Mouse (Mus musculus): ENCODE data around the gene Pfkl.
"Not testable (repeated sequence)": the region's sequence is repeated elsewhere in the genome, so short reads cannot be mapped to it uniquely, and the experiment has no call there.

Pfkl gene

GRCm38 (mm10) chr10:78009945-78010293 is at the start of gene Pfkl:
TSS of gene Pfkl (minus strand) at chr10:78010083.
- DNase-seq (ENCODE audit: low read depth, low spot score) = no peak

- DNase-seq (ENCODE audit: low read depth, low spot score) = no peak
Observed at GRCm38 (mm10) chr10:78057056-78057455, 47.2 kb upstream of the Pfkl start.

- DNase-seq (ENCODE audit: low read depth, low spot score) = no peak
Observed at GRCm38 (mm10) chr10:78054633-78055565, 45.0 kb upstream of the Pfkl start.

GRCm38 (mm10) chr10:78049519-78050035 is 39.7 kb upstream of the Pfkl start:
- no peak for DNase-seq (ENCODE audit: low read depth, low spot score)

GRCm38 (mm10) chr10:78048061-78048730 is 38.3 kb upstream of the Pfkl start:
- no peak for DNase-seq (ENCODE audit: low read depth, low spot score)

GRCm38 (mm10) chr10:78046388-78046787 is 36.5 kb upstream of the Pfkl start:
- no peak for DNase-seq (ENCODE audit: low read depth, low spot score)

GRCm38 (mm10) chr10:78044531-78044930 is 34.6 kb upstream of the Pfkl start:
- no peak for DNase-seq (ENCODE audit: low read depth, low spot score)

- peak; percentile 84 for DNase-seq (ENCODE audit: low read depth, low spot score)
Observed at GRCm38 (mm10) chr10:78043406-78043836, 33.5 kb upstream of the Pfkl start, which contains the start of gene Aire. TSS of gene Aire (minus strand) at chr10:78043610.

GRCm38 (mm10) chr10:78042697-78043405 is 33.0 kb upstream of the Pfkl start:
- no peak for DNase-seq (ENCODE audit: low read depth, low spot score)

- no peak for DNase-seq (ENCODE audit: low read depth, low spot score)
Observed at GRCm38 (mm10) chr10:78042096-78042495, 32.2 kb upstream of the Pfkl start.

- DNase-seq (ENCODE audit: low read depth, low spot score) = no peak
Observed at GRCm38 (mm10) chr10:78041647-78042046, 31.8 kb upstream of the Pfkl start, which contains the start of gene Dnmt3l. TSS of gene Dnmt3l (plus strand) at chr10:78041947.

- no peak for DNase-seq (ENCODE audit: low read depth, low spot score)
Observed at GRCm38 (mm10) chr10:78037139-78037538, 27.3 kb upstream of the Pfkl start.

- DNase-seq (ENCODE audit: low read depth, low spot score) = no peak
Observed at GRCm38 (mm10) chr10:78031987-78032386, 22.1 kb upstream of the Pfkl start.

- no peak for DNase-seq (ENCODE audit: low read depth, low spot score)
Observed at GRCm38 (mm10) chr10:78029080-78029479, 19.2 kb upstream of the Pfkl start.

- DNase-seq (ENCODE audit: low read depth, low spot score) = peak; percentile 88
Observed at GRCm38 (mm10) chr10:78028129-78028528, 18.2 kb upstream of the Pfkl start.

- DNase-seq (ENCODE audit: low read depth, low spot score) = not testable (repeated sequence)
Observed at GRCm38 (mm10) chr10:78025453-78025852, 15.6 kb upstream of the Pfkl start.

- DNase-seq (ENCODE audit: low read depth, low spot score) = not testable (repeated sequence)
Observed at GRCm38 (mm10) chr10:78019984-78020383, 10.1 kb upstream of the Pfkl start.

- no peak for DNase-seq (ENCODE audit: low read depth, low spot score)
Observed at GRCm38 (mm10) chr10:78019291-78019690, 9.4 kb upstream of the Pfkl start.

GRCm38 (mm10) chr10:78018797-78019203 is 8.9 kb upstream of the Pfkl start:
- DNase-seq (ENCODE audit: low read depth, low spot score) = peak; percentile 90

- no peak for DNase-seq (ENCODE audit: low read depth, low spot score)
Observed at GRCm38 (mm10) chr10:78016366-78016765, 6.5 kb upstream of the Pfkl start.

- DNase-seq (ENCODE audit: low read depth, low spot score) = no peak
Observed at GRCm38 (mm10) chr10:78015489-78015888, 5.6 kb upstream of the Pfkl start.
